Mouse (Mus musculus): Measurements from ENCODE around the gene Fes.

Gene Fes

DNA sequence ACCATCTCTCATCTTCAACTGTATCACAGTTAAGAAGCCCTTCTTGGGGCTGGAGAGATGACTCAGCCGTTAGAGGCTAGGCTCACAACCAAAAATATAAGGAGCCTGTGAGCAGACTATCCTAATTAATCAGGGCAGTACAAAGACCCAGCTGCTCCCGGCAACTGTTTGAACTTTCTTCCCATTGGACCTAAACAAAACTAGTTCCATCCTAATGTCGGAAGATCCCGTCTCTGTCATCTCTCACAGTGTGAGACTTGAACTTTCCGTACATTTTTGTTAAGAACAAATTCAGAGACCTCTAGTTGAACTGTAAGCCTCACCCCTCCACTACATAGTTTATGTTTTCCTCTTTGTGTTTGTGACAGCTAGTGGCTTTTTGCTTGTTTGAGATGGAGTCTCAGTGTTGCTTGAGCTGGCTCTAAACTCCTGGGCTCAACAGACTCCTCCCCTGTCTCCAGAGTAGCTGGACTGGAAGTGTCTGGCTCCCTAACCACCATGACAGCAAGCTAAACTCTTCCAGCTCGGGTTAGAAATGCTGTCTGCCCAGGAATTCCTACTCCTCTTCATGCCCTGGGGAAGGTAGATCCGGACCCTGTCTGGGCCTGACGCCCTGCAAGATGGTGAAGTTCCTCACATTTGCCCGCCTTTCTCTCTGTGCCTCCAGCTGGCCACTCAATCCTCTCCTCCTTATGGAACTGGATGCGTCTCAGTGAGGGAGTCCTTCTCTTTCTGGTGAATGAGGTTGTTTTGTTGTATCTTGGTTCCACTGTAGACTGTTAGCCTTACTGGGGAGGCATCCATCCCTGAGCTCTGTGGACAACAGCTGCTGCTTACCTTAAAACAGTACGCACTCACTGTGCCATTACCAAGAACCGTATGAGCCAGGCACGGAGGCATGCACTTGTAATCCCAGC lies 39.8 kb downstream of the Fes start:
- DNase-seq (ENCODE audit: low read depth, low spot score), result no peak

- no peak for DNase-seq (ENCODE audit: low read depth, low spot score)
Measured at GRCm38 (mm10) chr7:80346830-80347229, 40.9 kb downstream of the Fes start.

- DNase-seq (ENCODE audit: low read depth, low spot score), result no peak
Measured at GRCm38 (mm10) chr7:80346173-80346572, 41.6 kb downstream of the Fes start.

- DNase-seq (ENCODE audit: low read depth, low spot score), result no peak
Measured at GRCm38 (mm10) chr7:80343270-80344018, 44.3 kb downstream of the Fes start.

DNA sequence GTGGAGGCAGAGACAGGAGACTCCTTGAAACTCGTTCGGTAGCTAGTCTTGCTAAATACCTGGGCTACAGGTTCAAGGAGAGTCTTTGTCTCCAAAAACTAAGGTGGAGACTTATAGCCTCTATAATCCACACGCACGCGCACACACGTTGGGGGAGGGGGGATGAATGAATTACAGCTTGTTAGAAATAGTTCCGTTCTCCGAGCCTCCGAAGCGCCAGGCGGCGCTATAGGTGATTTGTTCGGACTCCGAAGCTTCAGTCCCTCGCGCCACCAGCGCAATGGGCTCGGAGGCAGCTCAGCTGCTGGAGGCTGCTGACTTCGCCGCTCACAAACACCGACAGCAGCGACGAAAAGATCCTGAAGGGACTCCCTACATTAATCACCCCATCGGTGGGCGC lies 44.9 kb downstream of the Fes start, which contains the start of gene Hddc3:
Gene Hddc3 (plus strand): TSS at position 247 of the 400 bp plus-strand sequence.
- DNase-seq (ENCODE audit: low read depth, low spot score), result peak; percentile 97

DNA sequence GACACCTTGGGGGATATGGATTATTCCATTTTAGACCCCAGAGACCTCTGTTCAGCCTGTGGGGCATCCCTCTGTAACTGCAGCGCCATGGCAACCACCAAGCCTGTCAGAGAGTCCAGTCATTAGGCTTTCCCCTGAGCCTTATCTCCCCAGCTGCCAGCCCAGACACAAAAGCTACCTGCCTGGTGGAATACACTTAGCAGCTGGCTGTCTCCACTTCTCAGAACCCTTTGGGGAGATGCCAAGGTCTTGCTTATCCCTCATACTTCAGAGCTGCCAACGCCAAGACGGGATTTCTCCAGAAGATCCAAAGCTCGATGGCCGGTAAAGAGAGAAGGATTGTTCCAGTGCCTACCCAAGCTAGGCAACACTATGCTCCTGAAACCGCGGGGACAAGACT lies 46.0 kb downstream of the Fes start:
- DNase-seq (ENCODE audit: low read depth, low spot score), result no peak

DNA sequence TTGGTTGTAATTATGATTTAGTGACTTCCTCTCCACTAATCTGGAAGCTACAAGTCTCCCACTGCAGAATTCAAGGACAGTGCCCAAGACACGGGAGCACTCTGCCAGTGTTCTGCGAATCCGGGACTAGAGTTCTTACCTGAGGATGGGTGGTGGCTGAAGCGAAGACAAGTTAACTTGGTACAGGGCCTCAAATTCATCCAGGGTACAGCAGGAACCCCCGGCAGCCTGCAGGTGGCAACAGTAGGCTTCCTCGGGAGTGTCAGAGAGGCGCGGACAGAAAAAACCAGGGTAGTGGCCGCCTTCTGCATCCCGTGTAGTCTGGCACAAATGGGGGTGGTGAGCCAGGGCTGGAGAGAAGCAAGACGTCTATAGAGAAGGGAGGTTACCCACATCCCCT lies 47.0 kb downstream of the Fes start, which contains the start of gene Unc45a:
Gene Unc45a (minus strand): TSS at position 213 of the 400 bp plus-strand sequence.
- DNase-seq (ENCODE audit: low read depth, low spot score), result peak; percentile 90

- DNase-seq (ENCODE audit: low read depth, low spot score), result peak; percentile 99
Measured at GRCm38 (mm10) chr7:80339793-80340628, 47.7 kb downstream of the Fes start.

DNA sequence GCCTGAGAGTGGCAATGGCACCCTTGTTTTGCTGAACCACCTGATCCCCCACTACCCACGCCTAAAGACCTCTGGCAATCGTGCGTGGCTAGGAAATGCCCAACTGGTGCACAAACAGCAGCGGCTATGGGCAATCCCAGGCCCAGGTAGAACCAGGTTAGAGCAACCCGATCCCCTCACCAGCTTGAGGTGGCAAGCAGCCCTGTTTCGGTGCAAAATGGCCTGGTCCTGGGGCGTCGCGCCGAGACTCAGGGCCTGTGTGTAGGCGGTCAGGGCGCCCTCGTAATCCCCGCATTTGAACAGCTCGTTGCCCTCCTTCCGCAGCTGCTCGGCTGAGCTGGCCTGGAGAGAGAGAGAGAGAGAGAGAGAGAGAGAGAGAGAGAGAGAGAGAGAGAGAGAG lies 48.4 kb downstream of the Fes start:
- peak; percentile 51 for DNase-seq (ENCODE audit: low read depth, low spot score)

GRCm38 (mm10) chr7:80336932-80337331 lies 50.8 kb downstream of the Fes start:
- no peak for DNase-seq (ENCODE audit: low read depth, low spot score)

GRCm38 (mm10) chr7:80334848-80335247 lies 52.9 kb downstream of the Fes start:
- DNase-seq (ENCODE audit: low read depth, low spot score), result no peak

- no peak for DNase-seq (ENCODE audit: low read depth, low spot score)
Measured at GRCm38 (mm10) chr7:80331433-80331832, 56.3 kb downstream of the Fes start.

GRCm38 (mm10) chr7:80330278-80330677 lies 57.5 kb downstream of the Fes start:
- DNase-seq (ENCODE audit: low read depth, low spot score), result no peak

Data from A20 (cell line).